Mouse (Mus musculus): ENCODE results near the gene Zfp771.

The Zfp771 gene

GRCm38 (mm10) chr7:127244658-127245510 lies 810 bp downstream of the Zfp771 start:
- in situ Hi-C loops (cut with MboI; ENCODE audit: unreplicated experiment in 2 of 2) = no loop called here

- in situ Hi-C loops (cut with MboI; ENCODE audit: unreplicated experiment in 2 of 2) = loop anchor here in 1 of 2 experiments (25.0 kb wide), 1 partner anchor 237 kb away; the partner anchor contains the start of gene Fbrs
Observed at GRCm38 (mm10) chr7:127250511-127250910, 6.4 kb downstream of the Zfp771 start.

GRCm38 (mm10) chr7:127252414-127252813 lies 8.3 kb downstream of the Zfp771 start:
- in situ Hi-C loops (cut with MboI; ENCODE audit: unreplicated experiment in 2 of 2) = loop anchor here in 1 of 2 experiments (25.0 kb wide), 1 partner anchor 235 kb away; the partner anchor contains the start of gene Fbrs

GRCm38 (mm10) chr7:127253341-127253740 lies 9.3 kb downstream of the Zfp771 start:
- in situ Hi-C loops (cut with MboI; ENCODE audit: unreplicated experiment in 2 of 2) = loop anchor here in 1 of 2 experiments (25.0 kb wide), 1 partner anchor 234 kb away; the partner anchor contains the start of gene Fbrs

GRCm38 (mm10) chr7:127253821-127254769 lies 10.0 kb downstream of the Zfp771 start:
- in situ Hi-C loops (cut with MboI; ENCODE audit: unreplicated experiment in 2 of 2) = loop anchor here in 1 of 2 experiments (25.0 kb wide), 1 partner anchor 233 kb away; the partner anchor contains the start of gene Fbrs

- in situ Hi-C loops (cut with MboI; ENCODE audit: unreplicated experiment in 2 of 2) = loop anchor here in 1 of 2 experiments (25.0 kb wide), 1 partner anchor 232 kb away; the partner anchor contains the start of gene Fbrs
Observed at GRCm38 (mm10) chr7:127255008-127255407, 10.9 kb downstream of the Zfp771 start.

GRCm38 (mm10) chr7:127255965-127256364 lies 11.9 kb downstream of the Zfp771 start:
- in situ Hi-C loops (cut with MboI; ENCODE audit: unreplicated experiment in 2 of 2) = loop anchor here in 1 of 2 experiments (25.0 kb wide), 1 partner anchor 231 kb away; the partner anchor contains the start of gene Fbrs

GRCm38 (mm10) chr7:127256518-127256917 lies 12.4 kb downstream of the Zfp771 start:
- in situ Hi-C loops (cut with MboI; ENCODE audit: unreplicated experiment in 2 of 2) = loop anchor here in 1 of 2 experiments (25.0 kb wide), 1 partner anchor 231 kb away; the partner anchor contains the start of gene Fbrs

- in situ Hi-C loops (cut with MboI; ENCODE audit: unreplicated experiment in 2 of 2) = loop anchor here in 1 of 2 experiments (25.0 kb wide), 1 partner anchor 228 kb away; the partner anchor contains the start of gene Fbrs
Observed at GRCm38 (mm10) chr7:127259186-127259905, 15.3 kb downstream of the Zfp771 start.

GRCm38 (mm10) chr7:127260309-127261111 lies 16.4 kb downstream of the Zfp771 start, which contains the start of gene Dctpp1:
TSS of gene Dctpp1 (minus strand) at chr7:127260709.
- in situ Hi-C loops (cut with MboI; ENCODE audit: unreplicated experiment in 2 of 2) = loop anchor here (5.0 to 25.0 kb wide), 3 partner anchors 77 to 227 kb away; partner anchors contain the start of gene Fbrs (in 1 of the 2)

- in situ Hi-C loops (cut with MboI; ENCODE audit: unreplicated experiment in 2 of 2) = loop anchor here (5.0 to 25.0 kb wide), 3 partner anchors 75 to 225 kb away; partner anchors contain the start of gene Fbrs (in 1 of the 2)
Observed at GRCm38 (mm10) chr7:127262218-127262961, 18.3 kb downstream of the Zfp771 start.

GRCm38 (mm10) chr7:127263526-127263925 lies 19.5 kb downstream of the Zfp771 start:
- in situ Hi-C loops (cut with MboI; ENCODE audit: unreplicated experiment in 2 of 2) = loop anchor here (5.0 to 25.0 kb wide), 3 partner anchors 74 to 224 kb away; partner anchors contain the start of gene Fbrs (in 1 of the 2)

GRCm38 (mm10) chr7:127270256-127270655 lies 26.2 kb downstream of the Zfp771 start:
- in situ Hi-C loops (cut with MboI; ENCODE audit: unreplicated experiment in 2 of 2) = loop anchor here (5.0 to 25.0 kb wide), 2 partner anchors 37 to 217 kb away; partner anchors contain the start of gene Fbrs (in 1 of the 2)

- in situ Hi-C loops (cut with MboI; ENCODE audit: unreplicated experiment in 2 of 2) = loop anchor here (5.0 to 25.0 kb wide), 2 partner anchors 37 to 217 kb away; partner anchors contain the start of gene Fbrs (in 1 of the 2)
Observed at GRCm38 (mm10) chr7:127270666-127271065, 26.6 kb downstream of the Zfp771 start.

- in situ Hi-C loops (cut with MboI; ENCODE audit: unreplicated experiment in 2 of 2) = loop anchor here (5.0 to 25.0 kb wide), 2 partner anchors 36 to 216 kb away; partner anchors contain the start of gene Fbrs (in 1 of the 2)
Observed at GRCm38 (mm10) chr7:127271093-127271492, 27.0 kb downstream of the Zfp771 start.

- in situ Hi-C loops (cut with MboI; ENCODE audit: unreplicated experiment in 2 of 2) = loop anchor here (5.0 to 25.0 kb wide), 2 partner anchors 35 to 215 kb away; partner anchors contain the start of gene Fbrs (in 1 of the 2)
Observed at GRCm38 (mm10) chr7:127272566-127272965, 28.5 kb downstream of the Zfp771 start.
